Mouse (Mus musculus) v-Abl transformed pro-B cells (cell line): ENCODE data around the gene Gpr153.

ENCODE experiments used
- in situ Hi-C, 2 experiments: fragments of 400-800 bp; cut with MboI; formaldehyde crosslinking; loops; one replicate each; pipeline ENCODE4 v1.15.1; 2025; ENCODE audit not compliant: unreplicated experiment in 2 of 2

The Gpr153 gene

DNA sequence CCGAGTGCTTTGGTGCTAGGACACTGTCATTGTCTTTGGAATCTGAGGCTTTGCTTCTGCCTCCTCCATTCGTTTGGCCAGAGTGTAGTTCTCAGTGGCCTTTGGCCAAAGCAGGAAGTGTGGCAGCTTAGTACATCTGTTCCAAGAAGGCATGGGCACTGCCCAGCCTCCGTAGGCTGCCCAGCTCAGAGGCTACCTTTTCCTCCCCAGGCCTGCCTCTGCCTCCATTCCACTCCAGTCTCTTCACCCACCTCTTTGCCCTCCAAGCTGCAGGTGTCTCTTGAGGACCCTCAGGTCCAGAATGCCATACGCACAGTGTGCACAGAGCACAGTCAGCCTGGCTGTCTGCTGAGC, 9.9 kb upstream of the Gpr153 start:
- in situ Hi-C loops = no loop called here

DNA sequence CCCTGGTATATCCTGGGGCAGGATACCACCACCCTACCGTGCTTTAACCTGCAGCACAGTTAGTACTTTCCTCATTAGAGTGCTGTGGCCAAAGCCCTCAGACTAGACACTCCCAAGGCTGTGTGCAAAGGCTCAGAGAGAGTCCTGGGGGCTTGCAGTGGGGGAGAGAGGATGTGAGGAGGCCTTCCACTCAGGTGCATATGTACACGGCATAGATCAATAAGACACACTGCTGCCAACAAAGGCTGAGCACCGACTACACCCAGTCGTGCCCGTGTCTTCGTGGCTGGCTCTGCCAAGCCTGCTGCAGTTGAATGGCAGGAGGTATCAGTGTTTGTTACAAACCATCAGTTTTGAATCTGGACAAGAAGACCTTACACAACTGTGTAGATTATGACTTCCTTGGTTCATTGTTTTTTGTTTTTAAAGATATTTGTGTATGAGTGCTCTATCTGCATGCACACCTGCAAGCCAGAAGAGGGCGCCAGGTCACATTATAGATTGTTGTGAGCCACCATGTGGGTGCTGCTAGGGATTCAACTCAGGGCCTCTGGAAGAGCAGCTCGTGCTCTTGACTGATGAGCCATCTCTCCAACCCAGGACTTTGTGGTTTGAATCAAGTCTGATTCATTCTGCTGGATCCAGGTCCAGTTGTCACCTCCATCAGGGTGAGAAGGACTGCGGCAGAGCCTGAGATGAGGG, 9.0 kb upstream of the Gpr153 start:
- in situ Hi-C loops = no loop called here

DNA sequence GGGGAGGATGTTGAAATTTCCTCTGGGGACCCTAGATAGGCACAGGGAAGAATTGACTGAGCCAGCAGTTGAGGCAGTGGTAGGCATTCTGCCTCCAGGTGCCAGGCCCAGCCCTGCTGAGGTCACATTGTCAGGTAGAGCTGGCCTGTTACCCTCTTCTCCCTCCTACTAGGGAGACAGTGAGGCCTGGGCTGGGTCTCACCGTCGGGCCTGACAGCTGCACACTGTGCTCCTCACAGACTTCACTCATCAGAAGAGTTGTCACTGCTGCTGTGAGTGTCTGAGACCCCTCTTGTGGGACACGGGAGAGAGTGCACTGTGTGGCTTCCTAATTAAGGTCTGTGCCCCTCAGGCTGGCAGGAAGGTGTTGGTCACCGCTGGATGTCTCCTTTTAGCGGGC, 8.2 kb upstream of the Gpr153 start:
- in situ Hi-C loops = no loop called here

DNA sequence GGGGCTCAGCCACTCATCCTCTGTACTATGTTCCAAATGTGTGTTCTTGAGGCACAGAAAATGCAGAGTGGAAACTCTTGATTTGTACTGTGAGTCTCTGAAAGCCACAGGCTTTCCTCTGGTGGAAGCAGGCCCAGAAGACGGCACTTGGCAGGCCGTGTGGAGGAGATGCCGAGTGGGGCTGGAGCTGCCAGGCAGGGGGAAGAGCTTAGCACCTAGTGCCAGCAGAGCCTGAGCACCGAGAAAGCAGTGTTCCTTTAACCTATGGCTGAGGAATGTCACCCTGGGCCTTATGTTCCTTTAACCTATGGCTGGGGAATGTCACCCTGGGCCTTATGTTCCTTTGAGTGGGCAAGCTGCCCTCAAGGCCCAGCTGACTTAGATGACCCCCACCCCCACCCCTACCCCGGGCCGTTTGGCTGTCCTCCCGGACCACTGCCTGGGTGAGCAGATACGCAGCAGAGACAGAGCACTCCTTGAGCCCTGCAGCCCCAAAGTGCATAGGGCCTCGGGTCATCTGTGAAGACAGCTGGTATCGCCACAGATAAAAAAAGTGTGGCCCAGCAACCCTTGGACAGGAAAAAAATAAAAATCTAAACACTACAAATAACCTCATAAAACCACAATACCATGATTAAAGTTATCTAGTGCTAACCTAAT, 7.7 kb upstream of the Gpr153 start:
- in situ Hi-C loops = no loop called here

DNA sequence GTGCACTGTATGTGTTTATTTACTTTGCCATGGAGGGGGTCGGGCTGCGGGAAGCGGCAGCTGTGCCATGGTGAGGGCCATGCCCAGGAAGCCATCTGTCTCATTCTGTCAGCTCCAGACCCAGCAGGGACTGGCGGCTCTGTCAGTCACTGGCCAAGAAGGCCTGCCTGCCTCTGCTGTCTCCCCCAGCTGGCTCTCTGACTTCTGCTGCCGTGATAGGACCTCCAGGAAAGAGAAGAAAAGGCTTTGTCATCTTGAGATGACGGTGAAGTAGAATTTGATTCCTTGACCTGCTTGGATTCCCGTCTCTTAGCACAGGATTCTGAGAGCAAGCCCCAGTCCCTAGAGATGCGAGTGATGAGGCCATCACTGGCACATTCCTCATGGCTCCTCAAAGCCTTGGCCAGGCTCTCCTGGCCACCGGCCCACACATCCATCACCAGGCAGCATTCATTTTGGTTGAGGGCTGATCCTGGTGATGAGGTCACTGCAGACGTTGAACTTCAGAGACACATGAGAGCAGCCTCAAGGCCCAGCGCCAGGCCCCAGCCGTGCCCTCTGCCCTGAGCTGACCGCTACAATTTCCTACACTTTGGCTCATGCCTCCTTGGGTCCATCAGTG, 6.2 kb upstream of the Gpr153 start:
- in situ Hi-C loops = no loop called here

DNA sequence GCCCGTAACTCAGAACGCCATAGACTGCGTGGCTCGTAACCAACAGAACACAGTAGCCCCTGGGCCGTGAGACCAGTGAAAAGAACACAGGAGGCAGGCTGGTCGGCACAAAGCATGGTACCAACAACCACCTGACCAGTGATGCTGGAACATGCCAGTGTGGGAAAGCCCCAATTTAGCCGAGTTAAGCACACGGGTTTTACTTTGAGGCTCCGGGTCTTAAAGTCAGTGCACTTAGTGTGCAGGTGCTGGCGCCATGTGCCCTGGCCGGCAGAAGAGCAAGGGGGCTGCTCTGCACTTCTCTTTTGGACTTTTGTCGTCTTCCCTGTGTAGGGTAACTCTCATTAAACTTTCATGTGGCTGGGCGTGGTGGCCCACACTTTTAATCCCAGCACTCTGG, 4.1 kb upstream of the Gpr153 start:
- in situ Hi-C loops = no loop called here

DNA sequence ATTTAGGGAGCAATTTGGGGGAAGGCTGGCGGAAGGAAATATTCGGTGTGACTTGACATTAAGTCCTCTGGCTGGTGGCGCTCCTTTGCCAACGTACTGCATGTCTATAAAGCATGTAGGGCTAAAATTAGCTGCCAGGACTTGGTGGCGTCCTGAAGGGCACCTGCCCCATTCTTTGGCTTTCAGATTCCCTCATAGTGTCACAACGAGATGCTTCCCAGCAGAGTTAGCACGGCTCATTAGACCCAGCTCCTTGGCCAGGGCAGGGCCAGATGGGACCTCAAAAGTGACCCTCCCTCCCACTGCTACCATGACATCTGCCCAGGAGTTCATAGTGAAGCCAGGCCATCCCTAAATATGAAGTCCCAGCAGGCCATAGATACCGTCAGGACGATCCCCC, 3.4 kb upstream of the Gpr153 start:
- in situ Hi-C loops = no loop called here

DNA sequence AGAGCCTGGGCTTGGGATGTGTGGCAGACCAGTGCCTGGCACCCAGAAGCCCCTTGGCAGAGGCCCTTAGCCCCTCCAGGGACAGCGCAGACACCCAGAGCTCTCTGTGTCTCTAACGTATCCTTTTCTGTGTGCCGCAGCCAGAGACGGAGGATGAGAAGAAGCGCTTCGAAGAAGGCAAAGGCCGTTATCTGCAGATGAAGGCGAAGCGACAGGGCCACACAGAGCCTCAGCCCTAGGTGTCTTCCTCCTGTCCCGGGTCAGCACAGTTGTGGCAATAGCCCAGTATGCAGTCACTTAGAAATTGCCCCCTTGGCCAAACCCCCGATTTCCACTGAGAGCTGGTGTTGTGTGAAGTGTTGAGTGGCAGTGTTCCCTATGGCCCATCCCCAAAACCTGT, 2.7 kb upstream of the Gpr153 start:
- in situ Hi-C loops = no loop called here

DNA sequence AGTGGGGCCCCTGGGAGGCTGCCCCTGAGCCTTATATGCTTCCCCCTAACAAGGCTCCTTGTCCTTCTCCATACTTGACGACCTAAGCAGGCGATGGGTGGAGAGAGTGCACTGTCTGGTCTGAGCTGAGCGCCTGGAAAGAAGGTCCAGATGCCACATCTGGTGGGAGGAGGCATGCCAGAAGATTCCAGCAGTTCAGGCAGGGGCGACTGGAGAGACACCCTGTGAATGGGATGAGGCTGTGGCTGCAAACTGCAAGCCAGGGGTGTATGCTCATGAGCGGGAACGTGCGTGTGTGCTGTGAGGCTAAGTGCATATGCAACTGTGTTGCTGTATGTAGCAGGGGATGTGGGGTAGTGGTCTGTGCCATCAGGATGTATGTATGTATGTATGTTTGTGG, 2.0 kb upstream of the Gpr153 start:
- in situ Hi-C loops = no loop called here

DNA sequence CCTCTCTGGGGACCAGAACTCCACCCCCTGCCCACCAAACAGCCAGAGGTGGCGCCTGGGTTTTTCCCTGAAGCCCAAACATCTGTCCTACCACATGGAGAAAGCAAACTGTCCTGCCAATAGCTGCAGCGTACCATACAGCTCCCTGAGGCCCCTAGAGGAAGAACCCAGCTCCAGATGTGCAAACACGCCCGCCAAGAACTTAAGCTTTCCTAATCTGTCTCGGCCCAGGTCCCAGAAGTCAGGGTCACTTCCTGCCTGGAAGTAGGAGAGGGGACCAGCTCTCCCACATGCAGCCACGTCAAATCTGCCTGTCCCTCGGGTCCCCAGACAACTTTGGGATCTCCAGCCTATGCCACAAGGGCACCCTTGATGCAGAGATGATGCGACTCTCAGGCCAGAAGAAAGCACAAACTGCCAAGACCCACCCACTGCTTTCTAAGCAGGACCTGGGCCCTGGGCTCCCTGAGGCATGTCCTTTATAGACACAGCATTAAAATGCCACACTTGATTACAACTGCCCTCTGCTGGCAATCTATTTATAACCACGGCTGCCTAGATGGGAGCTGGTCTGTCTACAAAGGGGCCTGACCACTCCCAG, 1.5 kb upstream of the Gpr153 start:
- in situ Hi-C loops = no loop called here

DNA sequence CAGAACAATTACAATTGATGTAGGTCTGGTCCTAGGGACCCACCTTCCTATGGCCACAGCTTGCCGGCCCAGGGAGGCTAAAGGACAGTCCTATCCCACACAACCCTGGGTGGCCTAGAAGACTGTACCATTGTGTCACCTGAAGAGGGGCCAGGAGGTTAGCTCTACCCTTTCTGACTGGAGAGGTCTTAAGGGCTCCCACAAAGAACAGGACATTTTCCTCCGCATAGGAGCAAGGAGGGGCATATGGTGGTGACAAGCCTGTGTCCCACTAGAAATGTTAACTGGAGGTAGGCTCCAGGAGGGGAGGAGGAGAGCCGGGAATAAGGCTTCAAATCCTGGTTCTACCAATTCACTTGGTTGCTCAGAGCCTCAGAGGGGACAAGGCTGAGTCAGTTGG, 841 bp upstream of the Gpr153 start:
- in situ Hi-C loops = no loop called here

DNA sequence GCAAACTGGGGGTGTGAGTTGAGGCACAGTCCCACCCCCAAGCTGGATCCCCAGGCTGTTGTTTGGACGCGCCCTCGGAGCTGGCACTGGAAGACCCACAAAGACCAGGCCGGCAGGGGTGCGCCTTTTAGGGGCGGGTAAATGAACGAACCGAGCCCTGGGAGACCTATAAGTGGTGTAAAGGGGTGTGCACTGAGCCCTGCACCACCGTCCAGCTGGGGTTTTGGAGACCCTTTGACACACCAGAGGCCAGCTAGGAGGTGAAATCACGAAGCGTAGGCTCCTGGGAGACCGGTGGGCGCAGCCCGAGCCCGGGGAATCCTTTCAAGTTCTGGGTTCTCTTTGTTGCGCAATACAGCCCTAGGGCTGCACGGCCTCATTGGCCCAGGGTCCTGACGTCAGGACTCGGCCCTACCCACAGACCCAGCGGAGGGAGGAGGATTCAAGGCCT, 674 bp downstream of the Gpr153 start:
- in situ Hi-C loops = loop anchor here in 1 of 2 experiments (25.0 kb wide), 2 partner anchors 287 to 1688 kb away; partner anchors contain the start of genes A430005L14Rik, Phf13 and Thap3

DNA sequence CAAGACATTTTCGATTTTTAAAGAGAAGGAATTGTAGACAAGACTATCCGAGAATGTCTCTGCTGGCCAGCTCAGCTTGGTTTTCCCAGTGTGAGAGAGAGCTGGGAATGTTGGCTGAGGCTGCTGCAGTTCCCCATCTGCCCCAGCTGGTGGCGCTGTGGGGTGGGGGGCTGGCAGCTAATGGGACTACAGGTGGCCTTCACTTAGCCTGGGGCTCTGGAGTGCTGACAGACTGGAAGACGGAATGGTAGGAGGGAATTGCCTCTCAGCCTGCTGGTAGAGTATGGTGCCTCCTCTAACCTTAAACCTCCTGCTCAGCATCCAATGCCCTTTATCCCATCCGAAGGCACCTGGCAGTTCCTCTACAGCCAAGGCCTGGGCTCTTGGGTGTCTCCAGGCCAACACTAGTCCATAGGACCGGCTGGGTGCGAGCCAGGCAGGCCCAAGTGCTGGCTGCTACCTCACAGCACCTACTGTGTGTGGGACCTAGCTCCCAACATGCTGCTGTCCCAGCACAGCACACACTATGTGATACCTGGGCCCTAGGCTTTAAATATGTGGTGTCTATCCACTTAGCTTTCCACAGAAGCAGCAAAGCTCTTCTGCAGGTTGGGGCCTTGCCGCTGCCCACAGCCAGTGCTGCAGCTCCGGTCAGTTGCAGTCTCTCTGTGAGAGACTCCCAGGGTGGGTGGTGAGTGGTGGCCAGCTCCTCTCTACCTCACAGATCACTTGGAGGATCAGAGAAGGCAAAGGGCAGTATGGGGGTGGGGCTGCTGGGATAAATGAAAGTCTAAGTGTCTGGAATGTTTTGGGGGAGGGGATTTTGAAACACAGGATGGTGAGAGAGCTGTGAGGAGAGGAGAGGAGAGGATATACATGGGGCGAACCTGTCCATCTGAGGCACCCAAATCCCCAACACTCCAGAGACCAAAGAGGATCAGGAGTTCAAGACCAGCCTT, 2.6 kb downstream of the Gpr153 start:
- in situ Hi-C loops = loop anchor here in 1 of 2 experiments (25.0 kb wide), 2 partner anchors 289 to 1686 kb away; partner anchors contain the start of genes A430005L14Rik, Phf13 and Thap3

DNA sequence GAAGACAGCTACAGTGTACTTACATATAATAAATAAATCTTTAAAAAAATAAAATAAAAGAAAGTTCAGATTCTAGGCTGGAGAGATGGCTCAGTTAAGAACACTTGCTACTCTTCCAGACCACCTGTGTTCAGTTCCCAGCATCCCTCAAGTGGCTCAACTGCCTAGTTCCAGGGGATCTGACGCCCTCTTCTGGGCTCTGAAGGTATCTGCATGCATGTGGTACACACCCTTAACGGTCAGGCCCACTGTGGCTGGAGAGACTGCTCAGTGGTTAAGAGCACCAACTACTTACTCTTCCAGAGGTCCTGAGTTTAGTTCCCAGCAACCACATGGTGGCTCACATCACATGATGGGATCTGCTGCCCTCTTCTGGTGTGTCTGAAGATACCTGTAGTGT, 3.9 kb downstream of the Gpr153 start:
- in situ Hi-C loops = loop anchor here in 1 of 2 experiments (25.0 kb wide), 2 partner anchors 291 to 1684 kb away; partner anchors contain the start of genes A430005L14Rik, Phf13 and Thap3

DNA sequence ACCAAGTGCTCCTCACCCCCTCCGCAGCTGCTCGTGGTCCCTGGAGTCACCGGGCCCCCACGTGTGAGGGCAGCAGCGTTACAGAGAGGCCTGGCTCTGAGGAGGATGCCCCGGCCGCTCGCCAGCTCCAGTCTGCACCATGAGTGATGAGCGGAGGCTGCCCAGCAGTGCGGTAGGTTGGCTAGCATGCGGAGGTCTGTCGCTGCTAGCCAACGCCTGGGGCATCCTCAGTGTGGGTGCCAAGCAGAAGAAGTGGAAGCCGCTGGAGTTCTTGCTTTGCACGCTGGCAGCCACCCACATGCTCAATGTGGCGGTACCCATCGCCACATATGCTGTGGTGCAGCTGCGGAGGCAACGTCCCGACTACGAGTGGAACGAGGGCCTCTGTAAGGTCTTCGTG, 5.0 kb downstream of the Gpr153 start:
- in situ Hi-C loops = loop anchor here in 1 of 2 experiments (25.0 kb wide), 2 partner anchors 292 to 1683 kb away; partner anchors contain the start of genes A430005L14Rik, Phf13 and Thap3

DNA sequence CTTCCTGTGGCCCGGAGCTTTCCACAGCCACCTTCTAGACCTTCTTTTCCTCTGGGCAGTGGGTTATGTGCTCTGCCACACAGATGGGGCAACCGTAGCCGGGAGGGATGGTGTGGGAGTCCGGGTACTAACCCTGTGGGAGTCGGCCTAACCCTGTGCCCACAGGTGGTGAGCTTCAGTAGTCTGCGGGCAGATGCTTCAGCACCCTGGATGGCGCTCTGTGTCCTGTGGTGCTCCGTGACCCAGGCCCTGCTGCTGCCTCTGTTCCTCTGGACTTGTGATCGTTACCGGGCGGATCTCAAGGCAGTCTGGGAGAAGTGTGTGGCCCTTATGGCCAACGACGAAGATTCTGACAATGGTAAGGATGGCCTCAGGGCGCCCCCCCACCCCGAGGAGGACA, 7.6 kb downstream of the Gpr153 start:
- in situ Hi-C loops = loop anchor here (10.0 to 25.0 kb wide), 3 partner anchors 67 to 1681 kb away; partner anchors contain the start of genes A430005L14Rik (in 1 of the 2), Phf13 (in 1 of the 2) and Thap3 (in 1 of the 2)

DNA sequence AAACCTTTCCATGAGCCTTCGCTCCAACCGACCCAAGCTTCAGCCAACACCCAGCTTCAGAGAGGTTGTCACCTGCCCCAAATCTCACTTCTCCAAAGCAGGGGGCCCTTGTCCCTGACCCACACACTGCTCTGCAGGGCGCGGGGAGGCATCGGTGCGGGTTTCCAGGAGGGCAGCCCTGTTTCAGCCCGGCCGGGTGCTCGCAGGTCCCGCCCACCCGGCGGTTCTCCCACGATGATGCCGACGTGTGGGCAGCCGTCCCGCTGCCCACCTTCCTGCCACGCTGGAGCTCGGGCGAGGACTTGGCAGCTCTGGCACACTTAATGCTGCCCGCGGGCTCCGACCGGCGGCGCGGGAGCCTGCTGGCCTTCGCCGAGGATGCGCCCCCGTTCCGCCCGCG, 8.7 kb downstream of the Gpr153 start:
- in situ Hi-C loops = loop anchor here (10.0 to 25.0 kb wide), 3 partner anchors 68 to 1680 kb away; partner anchors contain the start of genes A430005L14Rik (in 1 of the 2), Phf13 (in 1 of the 2) and Thap3 (in 1 of the 2)

DNA sequence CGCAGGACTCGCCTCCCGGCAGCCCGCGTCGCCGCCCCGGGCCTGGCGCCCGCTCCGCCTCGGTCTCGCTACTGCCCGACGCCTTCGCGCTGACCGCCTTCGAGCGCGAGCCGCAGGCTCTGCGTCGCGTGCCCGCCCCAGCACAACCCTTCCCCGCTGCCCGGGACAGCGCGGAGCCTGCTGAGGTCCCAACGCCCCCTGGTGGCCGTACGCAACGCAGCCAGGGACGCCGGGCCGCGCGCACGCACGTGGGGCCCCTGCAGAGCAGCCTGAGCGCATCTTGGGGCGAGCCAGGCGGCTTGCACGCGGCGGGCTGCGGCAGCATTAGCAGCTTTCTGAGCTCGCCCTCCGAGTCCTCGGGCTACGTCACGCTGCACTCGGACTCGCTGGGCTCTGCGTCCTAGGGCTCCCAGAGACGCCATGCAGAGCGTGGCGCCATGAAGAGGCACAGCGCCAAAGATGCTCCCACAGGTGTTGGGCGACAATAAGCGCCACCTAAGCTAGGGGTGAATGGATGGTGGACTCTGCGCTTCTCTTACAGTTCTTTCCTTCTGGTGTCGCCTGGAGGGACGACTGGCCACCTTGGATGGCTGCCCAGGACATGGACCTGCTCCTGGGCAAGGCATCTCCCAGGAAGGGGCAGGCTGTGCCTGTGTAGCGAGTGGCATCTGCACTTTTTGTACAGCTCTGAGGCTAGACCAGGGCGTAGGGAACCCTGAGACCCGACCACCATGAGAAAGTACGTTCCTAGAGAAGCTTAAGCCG, 9.3 kb downstream of the Gpr153 start:
- in situ Hi-C loops = loop anchor here (10.0 to 25.0 kb wide), 3 partner anchors 69 to 1679 kb away; partner anchors contain the start of genes A430005L14Rik (in 1 of the 2), Phf13 (in 1 of the 2) and Thap3 (in 1 of the 2)

DNA sequence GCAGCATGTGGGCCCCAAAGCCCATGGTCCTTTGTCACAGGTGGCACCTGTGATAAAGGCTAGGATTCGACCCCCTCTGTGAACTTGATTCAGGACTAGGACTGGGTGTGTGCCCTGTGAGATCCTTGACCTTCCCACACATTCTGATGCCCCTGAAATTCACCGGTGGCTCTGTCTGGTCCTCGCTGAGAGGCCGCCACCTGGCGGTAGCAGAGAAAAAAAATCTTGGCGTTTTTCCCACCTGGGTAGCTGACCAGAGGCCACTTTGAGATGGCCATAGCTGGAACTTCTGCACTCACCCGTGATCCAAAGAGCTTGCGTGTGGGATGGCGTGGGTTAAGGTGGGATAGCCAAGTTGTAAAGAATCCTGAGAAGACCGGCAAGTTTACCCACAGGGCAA, 11.5 kb downstream of the Gpr153 start:
- in situ Hi-C loops = loop anchor here (5.0 to 25.0 kb wide), 5 partner anchors 71 to 1677 kb away; partner anchors contain the start of genes A430005L14Rik (in 1 of the 2), Phf13 (in 1 of the 2) and Thap3 (in 1 of the 2)
